Mouse (Mus musculus) brain, embryonic 18.5 days (tissue): Measurements from ENCODE around the gene Lamtor2.

Experiments
- DNase-seq: peaks from one replicate; pipeline ENCODE4 v3.0.0-alpha.2; 2012; ENCODE audit warnings: low read depth, low spot score

The Lamtor2 gene

GRCm38 (mm10) chr3:88568615-88569014 is 15.7 kb upstream of the Lamtor2 start:
- no peak for DNase-seq

DNA sequence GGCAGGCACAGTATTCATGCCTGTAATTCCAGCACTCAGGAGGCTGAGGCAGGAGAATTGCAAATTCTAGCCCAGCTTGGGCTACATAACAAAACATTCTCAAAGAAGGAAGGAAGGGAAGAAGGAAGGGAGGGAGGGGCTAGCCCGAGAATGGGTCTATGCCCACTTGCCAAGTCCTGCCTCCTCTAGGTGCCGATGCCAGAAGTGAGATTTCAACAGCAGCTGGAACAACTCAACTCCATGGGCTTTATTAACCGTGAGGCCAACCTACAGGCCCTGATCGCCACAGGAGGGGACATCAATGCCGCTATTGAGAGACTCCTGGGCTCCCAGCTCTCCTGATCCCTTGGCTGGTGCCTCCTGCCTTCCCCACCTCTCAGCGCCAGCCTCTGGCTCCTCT is 15.0 kb upstream of the Lamtor2 start:
- DNase-seq: no peak

GRCm38 (mm10) chr3:88566536-88567061 is 13.7 kb upstream of the Lamtor2 start:
- DNase-seq: no peak

- no peak for DNase-seq
Measured at GRCm38 (mm10) chr3:88566116-88566515, 13.2 kb upstream of the Lamtor2 start.

- DNase-seq: no peak
Measured at GRCm38 (mm10) chr3:88563966-88564365, 11.1 kb upstream of the Lamtor2 start.

DNA sequence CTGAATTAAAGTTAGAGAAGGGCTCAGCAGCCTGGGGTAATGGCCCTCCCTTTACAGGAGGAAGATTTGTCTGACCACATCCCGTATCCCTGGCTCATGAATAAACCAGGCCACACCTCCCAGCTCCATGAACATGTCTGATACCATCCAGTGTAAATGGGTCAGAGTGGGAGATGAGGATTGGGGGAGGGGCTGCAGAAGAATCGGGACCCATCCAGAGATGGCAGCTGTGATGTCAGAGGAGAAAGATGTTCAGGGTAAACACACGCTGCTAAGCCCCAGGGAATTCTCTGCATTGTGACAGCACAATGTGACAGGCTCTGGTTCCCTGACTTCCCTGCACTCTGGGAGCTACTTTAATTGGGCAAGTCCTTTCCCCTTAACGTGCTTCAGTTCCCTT is 10.6 kb upstream of the Lamtor2 start:
- DNase-seq: no peak

DNA sequence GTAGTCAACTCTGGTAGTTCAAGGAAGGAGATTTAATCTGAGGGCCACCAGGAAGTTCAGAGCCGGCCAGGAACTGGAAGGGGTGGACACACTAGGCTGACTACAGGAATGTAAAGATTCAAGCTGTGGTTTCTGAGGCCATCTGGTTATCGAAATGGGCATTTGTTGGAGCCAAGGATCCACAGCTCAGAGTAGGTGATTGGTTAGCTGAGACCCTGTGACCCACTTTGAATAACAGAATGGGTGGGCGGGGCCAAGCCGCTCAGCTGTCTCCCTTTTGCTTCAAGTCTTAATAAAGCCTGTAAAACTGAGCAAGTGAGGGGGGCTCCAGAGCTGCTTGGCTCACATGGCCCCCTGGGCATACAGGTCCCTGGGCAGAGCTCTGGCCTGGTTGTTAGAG is 9.1 kb upstream of the Lamtor2 start:
- no peak for DNase-seq

DNA sequence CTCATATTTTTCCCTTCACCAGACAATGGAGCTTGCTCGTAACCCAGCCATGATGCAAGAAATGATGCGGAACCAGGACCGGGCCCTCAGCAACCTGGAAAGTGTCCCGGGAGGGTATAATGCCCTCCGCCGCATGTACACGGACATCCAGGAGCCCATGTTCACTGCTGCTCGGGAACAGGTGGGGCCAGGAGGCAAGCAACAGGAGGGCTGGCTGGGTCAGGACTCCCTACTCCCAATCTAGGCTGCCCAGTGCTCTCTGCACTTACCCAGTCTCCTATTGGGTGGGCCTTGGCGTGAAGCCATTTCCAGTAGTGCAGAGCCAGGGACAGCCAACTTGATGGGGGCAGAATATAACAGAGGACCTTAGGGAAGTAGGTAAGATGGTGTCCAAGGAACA is 6.7 kb upstream of the Lamtor2 start:
- no peak for DNase-seq

GRCm38 (mm10) chr3:88556616-88557015 is 3.7 kb upstream of the Lamtor2 start:
- no peak for DNase-seq

GRCm38 (mm10) chr3:88555731-88556130 is 2.9 kb upstream of the Lamtor2 start:
- no peak for DNase-seq

DNA sequence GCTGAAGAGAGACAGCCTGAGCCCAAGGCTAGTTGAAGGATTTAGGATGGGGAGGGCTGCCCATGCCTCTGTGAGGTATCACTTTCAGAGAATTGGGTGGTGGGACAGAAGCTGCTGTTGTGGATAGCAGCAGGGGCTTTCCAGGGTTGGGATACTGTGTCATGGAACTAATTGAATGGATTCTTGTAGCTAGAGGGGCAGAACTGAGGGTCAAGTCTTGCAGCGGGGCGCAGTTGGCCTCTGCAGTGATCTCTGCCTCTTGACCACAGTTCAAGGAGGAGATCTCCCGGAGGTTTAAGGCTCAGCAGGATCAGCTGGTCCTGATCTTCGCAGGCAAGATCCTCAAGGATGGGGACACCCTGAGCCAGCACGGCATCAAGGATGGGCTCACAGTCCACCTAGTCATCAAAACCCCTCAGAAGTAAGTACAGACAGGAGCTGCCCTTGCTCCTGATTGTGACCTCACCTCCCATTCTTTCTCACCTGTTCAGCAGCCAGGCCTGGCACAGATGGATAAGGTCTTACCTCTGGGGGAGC is 2.3 kb upstream of the Lamtor2 start:
- DNase-seq: no peak

DNA sequence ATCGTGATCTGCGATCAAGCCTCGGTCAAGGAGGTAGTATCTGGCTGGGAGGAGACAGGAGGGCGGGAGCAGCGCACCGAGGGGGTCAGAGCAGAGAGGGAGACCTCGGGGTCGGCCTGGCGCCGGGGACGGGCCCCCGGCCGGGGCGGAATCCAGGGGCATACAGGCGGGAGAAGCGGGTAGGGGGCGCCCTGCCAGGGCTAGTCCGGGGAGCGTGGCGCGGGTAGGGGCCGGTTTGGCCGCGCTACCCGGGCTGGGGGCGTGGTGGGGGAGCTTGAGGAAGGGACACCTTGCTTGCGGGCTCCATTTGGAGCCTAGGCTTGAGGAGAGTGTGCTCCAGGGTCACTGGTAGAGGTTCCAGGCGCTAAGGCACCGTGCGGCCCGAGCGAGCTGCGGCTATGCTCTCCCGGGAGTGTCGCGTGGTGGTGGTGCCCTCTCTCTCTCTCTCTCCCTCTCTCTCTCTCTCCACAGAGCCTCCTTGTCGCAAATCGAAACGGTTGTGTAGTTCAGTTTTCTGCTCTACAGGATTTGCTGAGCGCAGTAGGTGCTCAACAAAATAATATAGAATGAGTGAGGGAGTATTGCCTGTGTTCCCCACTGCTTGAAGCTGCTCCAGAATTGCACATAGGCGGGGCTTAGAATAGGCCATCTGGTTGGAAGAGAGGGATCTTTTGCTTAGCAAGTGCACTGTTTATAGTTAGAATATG is 1.2 kb upstream of the Lamtor2 start:
- no peak for DNase-seq

- no peak for DNase-seq
Measured at GRCm38 (mm10) chr3:88553525-88553879, 628 bp upstream of the Lamtor2 start, which contains the start of gene Ubqln4. TSS of gene Ubqln4 (plus strand) at chr3:88553758.

DNA sequence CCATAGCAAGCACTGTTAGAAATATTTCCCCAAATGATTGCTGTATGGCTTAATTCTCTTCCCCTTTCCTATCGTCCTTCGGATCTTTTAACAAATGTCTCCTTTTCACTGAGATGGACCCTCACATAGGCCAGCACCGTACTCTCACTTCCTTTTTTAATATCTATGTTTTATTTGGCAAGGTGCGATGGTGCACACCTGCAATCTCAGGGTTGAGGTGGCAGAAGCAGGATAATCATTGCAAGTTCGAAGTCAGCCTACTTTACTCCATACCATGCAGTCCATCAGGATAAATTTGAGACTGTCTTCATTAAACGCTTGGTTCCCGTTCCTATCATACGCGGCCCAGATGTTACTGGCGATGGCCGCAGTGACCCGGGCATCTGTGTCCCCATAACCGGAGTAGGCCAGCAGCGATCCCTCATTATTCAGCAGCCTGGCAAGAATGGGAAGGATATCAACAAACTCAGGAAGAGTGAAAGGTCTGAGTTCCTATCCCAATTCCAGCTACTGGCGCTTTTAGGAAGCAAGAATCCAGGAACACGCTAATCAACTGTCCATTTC is 710 bp downstream of the Lamtor2 start:
- DNase-seq: no peak

- DNase-seq: no peak
Measured at GRCm38 (mm10) chr3:88551586-88551985, 1.3 kb downstream of the Lamtor2 start.

DNA sequence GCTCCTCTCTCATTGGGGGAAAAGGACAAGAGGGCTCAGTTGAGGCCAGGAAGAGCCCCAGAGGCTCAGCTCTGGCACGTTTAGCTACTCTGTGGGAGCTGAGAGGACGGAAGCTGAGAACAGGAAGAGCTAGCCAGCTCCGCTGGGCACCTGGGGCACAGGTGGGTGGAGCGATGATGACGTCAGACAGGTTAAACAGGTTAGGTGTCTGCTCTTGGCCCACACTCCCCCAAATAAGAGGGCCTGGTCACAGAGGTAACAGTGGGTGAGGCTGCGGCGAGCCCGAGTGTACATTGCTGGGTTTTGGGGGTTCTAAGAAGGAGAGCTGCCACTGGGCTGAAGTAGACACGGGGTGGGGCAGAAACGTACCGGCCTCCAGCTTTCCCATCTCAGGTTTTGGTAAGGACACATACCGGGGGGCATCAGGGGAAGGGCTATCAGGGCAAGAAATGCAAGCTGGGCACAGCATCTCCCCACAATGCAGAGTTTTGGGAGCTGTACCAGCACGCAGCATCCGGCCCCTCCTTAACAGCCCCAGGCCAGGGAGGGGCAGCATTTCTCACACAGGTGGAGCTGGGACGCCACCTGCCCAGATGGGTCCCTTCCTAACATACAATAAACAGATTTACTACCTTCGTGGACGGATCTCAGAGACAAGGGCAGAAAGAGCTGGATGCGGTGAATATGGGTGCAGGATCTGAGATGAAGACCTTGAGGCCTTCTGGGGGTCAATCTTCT is 4.5 kb downstream of the Lamtor2 start, which contains the start of gene Rab25:
Gene Rab25 (minus strand): TSS at position 121 of the 738 bp plus-strand sequence.
- no peak for DNase-seq

GRCm38 (mm10) chr3:88546674-88547418 is 6.0 kb downstream of the Lamtor2 start:
- DNase-seq: no peak

- no peak for DNase-seq
Measured at GRCm38 (mm10) chr3:88544955-88545591, 7.8 kb downstream of the Lamtor2 start.

DNA sequence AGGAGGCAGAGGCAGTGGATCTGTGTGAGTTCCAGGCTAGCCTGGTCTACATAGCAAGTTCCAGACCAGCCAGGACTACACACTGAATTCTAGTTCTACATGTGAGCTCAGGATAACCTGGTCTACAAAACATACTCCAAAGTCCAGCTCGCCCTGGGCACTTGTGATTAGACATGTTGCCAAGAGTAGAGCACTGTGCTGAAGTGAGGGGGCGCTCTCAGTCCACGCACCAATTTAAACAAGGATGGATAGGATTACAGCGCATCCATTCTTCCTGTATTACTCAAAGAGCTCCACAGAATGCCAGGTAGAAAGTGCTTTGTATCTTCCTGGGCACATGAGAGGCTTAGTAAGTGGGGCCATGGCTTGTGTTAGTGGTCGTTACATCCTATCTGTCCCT is 8.4 kb downstream of the Lamtor2 start:
- DNase-seq: no peak

GRCm38 (mm10) chr3:88543651-88544410 is 9.0 kb downstream of the Lamtor2 start:
- DNase-seq: no peak
